Mouse (Mus musculus) adrenal gland, postnatal 4 days (tissue): ENCODE results near the gene Srebf2. TPM values are rescaled to one million over a fixed set of nuclear protein-coding genes. Genes with fewer than 3 reads are reported as not detected.

Experiments used
- DNase-seq, 2 experiments: peaks; one replicate each; pipeline ENCODE4 v3.0.0; 2021 to 2022; ENCODE audit warnings: low spot score in 2 of 2, mixed read lengths in 2 of 2
- total RNA-seq, 2 experiments: library from RNA; stranded (reverse); gene quantifications; 2 replicates each; pipeline ENCODE4 v1.2.3; 2021

The Srebf2 gene
- total RNA-seq, 2 experiments from 2014 or later, result 54.6 to 71.7 TPM

GRCm38 (mm10) chr15:82181131-82181530 is 34.1 kb downstream of the Srebf2 start:
- no peak for DNase-seq

DNA sequence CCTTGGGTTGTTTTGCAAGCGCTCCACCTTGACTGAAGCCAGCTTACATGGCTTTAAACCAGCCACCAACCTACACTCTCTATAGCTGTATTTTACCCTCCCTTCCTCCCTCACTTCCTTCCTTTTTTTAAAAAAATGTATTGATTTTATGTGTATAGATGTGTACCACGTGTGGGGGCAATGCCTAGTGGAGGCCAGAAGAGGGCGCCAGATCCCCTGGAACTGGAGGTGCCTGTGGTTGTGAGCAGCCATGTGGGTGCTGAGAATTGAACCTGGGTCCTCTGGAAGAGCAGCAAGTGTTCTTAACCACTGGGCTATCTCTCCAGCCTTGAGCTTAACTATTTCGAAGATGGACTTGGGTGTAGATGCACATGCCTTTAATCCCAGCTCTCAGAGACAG is 35.3 kb downstream of the Srebf2 start:
- DNase-seq, result no peak

DNA sequence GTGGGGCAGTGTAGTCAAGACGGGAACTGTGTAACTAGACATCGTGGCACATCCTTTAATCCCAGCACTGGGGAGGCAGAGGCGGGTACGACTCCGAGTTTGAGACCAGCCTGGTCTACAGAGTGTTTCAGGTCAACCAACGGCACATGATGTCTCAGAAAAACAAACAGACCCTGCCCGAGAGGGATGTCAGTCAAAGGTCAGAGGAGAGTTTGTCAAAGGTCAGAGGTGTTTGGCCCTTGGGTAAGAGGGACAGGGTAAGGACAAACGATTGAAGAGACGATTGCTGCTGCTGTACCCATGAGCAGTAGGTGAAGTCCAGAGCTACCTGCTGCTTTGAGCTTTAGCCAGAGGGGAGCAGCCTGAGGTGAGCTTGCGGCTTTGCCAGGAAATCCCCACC is 36.6 kb downstream of the Srebf2 start:
- no peak for DNase-seq

- no peak for DNase-seq
Observed at GRCm38 (mm10) chr15:82184183-82184582, 37.2 kb downstream of the Srebf2 start.

GRCm38 (mm10) chr15:82184656-82185055 is 37.7 kb downstream of the Srebf2 start:
- DNase-seq, result no peak

- no peak for DNase-seq
Observed at GRCm38 (mm10) chr15:82185062-82185783, 38.2 kb downstream of the Srebf2 start.

DNA sequence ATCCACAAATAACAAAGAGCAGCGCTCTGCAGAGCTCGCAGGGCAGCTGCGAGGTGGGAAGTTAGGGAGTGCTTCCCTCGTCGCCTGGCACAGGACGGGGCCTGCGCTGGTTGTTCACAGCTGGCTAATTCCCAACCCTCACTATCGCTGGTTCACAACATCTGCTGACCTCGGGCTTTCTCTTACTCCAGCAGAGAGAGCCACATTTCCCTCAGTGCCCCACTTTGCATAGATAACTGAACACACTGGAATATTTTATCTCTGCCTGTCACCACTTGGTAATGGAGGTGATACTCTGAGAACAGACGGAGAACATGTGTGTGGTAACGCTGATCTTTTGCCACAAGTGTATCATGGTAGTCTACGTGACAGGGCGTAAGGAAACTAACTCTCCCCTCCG is 39.1 kb downstream of the Srebf2 start:
- no peak for DNase-seq

DNA sequence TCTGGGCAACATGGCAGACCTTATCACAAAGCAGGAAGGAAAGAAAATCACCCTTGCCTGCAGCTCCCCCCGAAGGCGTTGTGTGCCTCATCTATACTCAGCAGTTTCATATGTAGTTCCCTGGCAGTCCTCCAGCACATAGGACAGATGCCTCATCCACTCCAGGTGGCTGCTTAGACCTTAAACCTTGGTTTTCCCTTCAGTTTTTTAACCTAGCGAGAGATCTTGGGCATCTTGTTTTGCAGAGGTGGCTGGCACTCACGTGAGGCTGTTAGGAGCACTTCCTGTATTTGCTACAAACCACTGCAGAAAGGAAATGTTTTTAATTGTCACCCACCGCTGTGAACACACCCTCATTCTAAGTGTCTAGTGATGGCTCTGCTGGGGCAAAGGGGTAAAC is 40.0 kb downstream of the Srebf2 start:
- no peak for DNase-seq

GRCm38 (mm10) chr15:82187401-82187800 is 40.4 kb downstream of the Srebf2 start:
- DNase-seq, result no peak

- no peak for DNase-seq
Observed at GRCm38 (mm10) chr15:82187924-82188323, 40.9 kb downstream of the Srebf2 start.

DNA sequence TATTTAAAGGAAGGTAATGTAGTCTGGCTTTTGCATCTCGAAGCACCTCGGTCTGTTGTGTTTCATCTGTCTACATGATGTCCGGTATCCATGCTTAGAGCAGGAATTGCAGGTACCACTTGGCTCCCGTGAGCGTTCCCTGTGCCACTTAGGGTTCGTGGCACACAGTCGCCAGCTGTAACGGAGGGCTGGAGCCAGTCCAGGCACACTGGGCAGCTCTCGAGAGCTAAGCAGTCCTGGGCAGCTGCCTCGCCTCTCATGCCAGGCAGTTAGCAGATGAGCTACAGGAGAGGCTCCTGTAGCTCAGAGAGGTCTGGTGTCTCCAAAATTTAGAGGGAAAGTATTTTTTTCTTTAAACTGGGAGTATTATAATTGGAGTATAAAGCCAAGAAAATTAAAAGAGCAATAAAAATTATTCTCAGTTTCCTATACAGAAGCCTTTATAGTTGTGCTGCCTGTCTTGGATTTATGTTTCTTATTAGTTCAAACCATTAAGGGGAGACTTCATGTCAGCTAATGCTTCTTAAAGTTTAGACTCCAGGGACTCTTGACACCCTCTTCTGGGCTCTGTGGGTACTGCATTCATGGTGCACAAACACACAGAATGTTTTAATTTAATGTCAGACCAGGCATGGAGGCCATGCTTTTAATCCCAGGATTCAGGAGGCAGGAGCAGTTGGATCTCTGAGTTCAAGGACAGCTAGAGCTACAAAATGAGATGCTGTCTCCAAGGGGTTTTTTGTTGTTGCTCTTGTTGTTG is 41.7 kb downstream of the Srebf2 start:
- DNase-seq, result no peak

DNA sequence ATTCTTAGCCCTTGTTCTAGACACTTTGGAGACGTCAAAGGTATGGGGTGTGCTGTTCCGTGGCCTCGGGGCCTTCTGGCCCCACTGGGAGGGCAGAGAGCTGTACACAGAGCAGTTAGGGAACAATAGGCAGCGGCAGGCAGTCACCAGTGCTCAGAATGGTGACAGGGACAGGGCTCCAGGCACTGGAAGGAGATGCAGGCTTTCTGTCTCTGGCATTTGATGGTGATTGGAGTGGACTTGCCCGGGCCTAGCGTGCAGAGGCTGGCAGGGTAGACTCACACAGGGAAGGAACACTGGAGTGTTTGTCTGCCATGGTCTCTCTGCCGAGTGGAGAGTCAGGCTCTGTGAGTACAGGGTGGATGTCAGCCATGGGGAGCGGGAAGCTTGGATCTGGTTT is 45.6 kb downstream of the Srebf2 start:
- DNase-seq, result no peak

DNA sequence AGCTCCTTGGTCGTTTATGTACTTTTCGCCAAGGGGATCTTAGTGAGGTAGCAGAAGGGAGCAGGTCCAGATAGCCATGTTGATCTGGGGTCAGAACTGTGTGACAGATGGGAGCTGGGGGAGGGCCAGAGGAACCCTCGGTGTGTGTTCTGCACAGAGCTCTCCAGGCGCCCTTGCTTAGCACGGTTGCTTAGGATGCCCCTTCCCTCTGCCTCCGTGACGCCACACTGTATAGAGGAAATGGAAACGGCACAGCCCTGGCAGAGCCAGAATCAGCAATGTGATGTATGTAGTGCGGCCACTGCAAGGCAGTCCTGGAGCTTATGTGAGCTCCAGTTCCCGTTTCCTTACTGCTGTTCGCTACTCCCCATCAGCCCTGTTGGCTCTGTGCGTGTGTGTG is 49.3 kb downstream of the Srebf2 start:
- DNase-seq, result no peak

GRCm38 (mm10) chr15:82197246-82197750 is 50.3 kb downstream of the Srebf2 start:
- no peak for DNase-seq

DNA sequence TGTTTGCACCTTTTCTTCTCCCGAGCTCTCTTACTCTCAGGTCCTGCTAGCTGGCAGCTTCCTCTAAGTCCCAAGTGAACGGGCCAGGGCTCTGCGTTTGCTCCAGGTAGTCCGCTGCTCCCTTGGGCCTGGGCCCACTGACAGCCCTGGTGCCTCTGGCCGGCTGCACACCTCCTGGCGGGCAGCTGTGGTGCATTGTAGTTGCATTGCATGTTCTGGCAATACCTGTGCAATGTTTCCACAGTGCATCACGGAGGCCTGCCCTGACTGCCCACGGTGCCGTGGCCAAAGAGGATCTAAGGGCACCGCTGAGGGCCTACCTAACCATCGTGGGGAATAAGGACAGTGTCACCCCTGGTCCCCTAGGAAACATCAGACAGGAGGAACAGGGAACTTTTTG is 51.0 kb downstream of the Srebf2 start:
- DNase-seq, result no peak

- DNase-seq, result no peak
Observed at GRCm38 (mm10) chr15:82198342-82198741, 51.4 kb downstream of the Srebf2 start.

DNA sequence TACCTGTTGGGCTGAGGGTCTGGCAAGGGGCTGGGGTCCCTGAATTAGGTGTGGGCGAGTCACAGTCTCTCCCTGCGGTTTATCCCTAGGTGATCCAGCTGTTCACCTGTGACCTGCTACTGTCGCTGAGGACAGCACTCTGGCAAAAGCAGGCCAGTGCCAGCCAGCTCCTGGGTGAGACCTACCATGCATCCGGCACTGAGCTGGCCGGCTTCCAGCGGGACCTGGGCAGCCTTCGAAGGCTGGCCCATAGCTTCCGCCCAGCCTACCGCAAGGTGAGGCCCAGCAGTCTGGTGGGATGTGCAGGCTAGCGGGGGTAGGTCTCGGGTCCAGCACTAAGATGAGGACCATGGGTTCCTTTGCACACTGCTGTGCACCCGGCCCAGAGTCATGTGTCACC is 52.6 kb downstream of the Srebf2 start:
- no peak for DNase-seq

DNA sequence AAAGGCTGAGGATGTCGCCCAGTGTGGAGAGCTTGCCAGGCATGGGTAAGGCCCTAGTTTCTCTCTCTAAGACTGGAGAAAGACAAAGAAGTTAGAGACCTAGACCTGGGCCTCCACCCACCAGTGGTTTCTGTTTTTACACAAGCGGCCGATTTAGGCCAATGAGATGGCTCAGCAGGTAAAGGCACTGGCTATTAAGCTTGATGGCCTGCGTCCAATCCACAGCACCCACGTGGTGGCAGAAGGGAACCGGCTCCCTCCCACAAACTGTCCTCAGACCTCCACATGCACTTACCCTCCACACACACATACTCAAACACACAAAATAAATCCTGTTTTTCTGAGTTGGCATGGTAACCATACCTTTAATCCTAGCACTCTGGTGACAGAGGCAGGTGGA is 55.1 kb downstream of the Srebf2 start:
- no peak for DNase-seq

- no peak for DNase-seq
Observed at GRCm38 (mm10) chr15:82203090-82203489, 56.1 kb downstream of the Srebf2 start.

GRCm38 (mm10) chr15:82203611-82204351 is 56.8 kb downstream of the Srebf2 start:
- no peak for DNase-seq

DNA sequence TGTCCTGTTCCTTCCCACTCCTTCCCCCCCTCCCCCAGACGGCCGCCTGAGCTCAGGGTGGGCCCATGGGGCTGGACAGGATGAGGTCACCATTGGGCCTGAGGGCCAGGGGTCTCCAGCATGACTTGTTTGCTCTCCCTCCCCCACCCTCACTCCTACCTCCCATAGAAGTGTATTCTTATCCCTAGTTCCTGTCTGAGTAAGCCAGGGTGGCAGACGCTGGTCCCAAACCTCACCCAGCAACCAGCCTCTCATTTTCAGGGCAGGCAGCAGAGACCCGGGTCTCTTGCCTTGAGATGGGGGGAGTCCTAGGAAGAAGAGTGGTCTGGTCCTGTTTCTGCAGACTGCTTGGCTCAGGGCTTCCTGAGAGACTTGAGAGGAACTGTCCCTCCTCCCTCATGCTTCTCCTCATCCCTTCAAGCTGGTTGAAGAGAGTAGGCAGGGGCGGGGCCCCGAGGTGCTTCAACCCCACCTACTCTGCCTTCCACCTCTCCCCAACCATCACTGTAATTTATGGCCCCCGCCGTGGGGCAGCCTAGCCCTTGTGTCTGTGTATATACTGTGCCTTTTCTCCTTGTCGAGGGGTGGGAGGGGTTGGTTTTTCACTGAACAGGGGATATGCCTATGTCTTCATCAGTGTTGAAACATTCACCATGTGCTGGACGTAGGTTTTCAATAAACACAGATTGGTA is 57.8 kb downstream of the Srebf2 start:
- DNase-seq, result no peak
